Mouse (Mus musculus) gastrocnemius, adult 2 months (tissue): ENCODE data around the gene Inip. TPM values are rescaled to one million over a fixed set of nuclear protein-coding genes. Genes with fewer than 3 reads are reported as not detected.

Source experiments
- DNase-seq: peaks from one replicate; pipeline ENCODE4 v3.0.0; 2022
- H3K27ac ChIP-seq: fragments of 200-600 bp; 2 replicates; pipeline ENCODE4 v1.8.1; 2022; ENCODE audit warnings: mild to moderate bottlenecking
- H3K4me3 ChIP-seq: fragments of 200-600 bp; 2 replicates; pipeline ENCODE4 v1.8.1; 2022; ENCODE audit warnings: mild to moderate bottlenecking, moderate library complexity
- CTCF ChIP-seq: fragments of 200-600 bp; IDR thresholded peaks from 2 replicates; pipeline ENCODE4 v1.8.1; 2022; ENCODE audit warnings: antibody characterized with exemption, mild to moderate bottlenecking, moderate library complexity
- intact Hi-C: fragments of 180-260 bp; cut with DNase I; formaldehyde crosslinking; loops from one replicate; pipeline ENCODE4 v1.15.1; 2025
- total RNA-seq, 2 experiments: library from RNA; stranded (reverse); gene quantifications; 2 replicates each; pipeline ENCODE4 v1.2.3; 2021

Gene Inip
- total RNA-seq, 2 experiments from 2014 or later, result 2.8 to 5.9 TPM

GRCm38 (mm10) chr4:59783685-59784279, 17.6 kb downstream of the Inip start:
- intact Hi-C loops, result loop anchor here (5.0 kb wide), 1 partner anchor 156 kb away; the partner anchor contains the start of gene E130308A19Rik
- H3K27ac ChIP-seq, result peak overlapping the region; percentile 79
- H3K4me3 ChIP-seq, result peak overlapping the region; percentile 93
- DNase-seq, result peak; percentile 96
- no peak for TF ChIP-seq CTCF

DNA sequence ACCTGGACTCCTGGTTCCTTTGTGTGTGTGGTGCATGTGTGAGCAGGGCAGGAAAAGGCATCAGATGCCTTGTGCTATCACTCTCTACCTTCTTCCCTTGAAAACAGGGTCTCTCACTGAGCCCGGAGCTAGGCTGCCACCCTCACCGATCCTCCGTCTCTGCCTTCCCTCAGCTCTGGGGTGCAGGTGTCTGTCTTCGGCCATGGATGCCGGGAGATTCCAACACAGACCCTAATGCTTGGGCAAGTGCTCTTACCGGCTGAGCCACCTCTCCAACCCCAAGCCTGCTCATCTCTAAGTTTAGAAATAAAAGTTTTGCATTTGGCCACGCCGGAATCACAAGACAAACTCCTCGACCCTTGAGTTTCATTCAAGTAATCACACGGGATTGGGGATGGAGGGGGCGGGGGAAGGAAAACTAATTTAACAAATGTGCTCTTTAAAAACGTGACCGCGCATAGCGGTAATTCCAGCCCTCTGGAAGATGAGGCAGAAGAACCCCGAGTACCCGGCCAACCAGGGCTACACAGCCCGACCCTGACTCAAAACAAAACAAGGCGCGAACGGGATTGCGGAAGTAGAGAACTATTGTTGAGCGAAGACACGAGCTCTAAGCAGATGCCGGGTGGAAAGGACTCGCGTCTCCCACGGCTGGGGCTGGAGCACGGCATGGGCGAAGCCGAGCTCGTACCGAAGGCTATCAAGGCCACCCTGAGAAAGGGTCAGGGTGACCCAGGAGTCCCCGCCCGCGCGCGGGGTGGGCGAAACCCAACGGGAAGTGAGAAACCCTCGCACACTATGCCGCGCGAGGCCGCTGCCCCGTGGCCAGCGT, 18.3 kb downstream of the Inip start:
- intact Hi-C loops, result loop anchor here (5.0 kb wide), 1 partner anchor 156 kb away; the partner anchor contains the start of gene E130308A19Rik
- TF ChIP-seq CTCF, result no peak
- peak overlapping the region; percentile 79 for H3K27ac ChIP-seq

DNA sequence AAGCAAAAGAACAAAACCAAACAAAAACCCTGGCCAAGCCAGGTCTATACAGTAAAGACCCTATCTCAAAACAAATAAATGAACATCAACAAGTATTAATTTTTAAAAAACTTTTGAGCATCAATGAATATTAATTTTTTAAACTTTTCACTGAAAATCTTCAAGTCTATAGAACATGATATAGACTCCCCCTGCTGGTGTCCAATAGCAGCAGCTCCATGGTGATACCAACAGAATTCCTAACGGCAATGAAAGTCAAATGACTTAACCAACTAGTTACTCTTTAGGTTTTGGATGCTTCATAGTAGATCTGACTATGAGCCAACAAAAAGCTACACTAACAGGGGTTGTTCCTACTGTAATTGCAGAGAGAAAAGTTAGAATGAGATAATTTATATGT, 20.8 kb downstream of the Inip start:
- Histone ChIP-seq H3K27ac (no peak overlapping the region), H3K4me3 (no peak overlapping the region)
- intact Hi-C loops, result loop anchor here (5.0 kb wide), 1 partner anchor 153 kb away; the partner anchor contains the start of gene E130308A19Rik
- TF ChIP-seq CTCF, result peak; percentile 63
- no peak for DNase-seq

More for the DNA sequence above, 18.3 kb downstream of the Inip start:
- no peak for DNase-seq
- peak overlapping the region; percentile 93 for H3K4me3 ChIP-seq

DNA sequence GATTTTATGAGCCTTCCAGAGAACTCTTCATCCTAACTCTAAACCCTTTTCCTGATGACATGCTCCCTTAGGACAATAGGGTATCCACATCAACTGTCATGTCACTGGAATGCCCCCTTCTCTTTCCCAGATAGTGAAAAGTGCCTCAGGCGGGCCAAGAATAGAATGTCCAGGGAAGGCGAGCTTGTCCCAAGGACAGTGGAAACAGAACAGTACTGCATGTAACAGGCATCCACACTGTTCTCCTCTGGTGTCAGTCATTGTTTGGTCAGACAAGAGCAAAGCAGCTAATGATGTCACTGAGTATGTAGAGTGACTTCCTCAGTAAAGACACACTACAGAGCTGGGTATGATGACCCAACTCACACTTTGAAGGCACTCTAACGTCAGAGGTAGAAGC, 23.6 kb downstream of the Inip start:
- DNase-seq, result no peak
- no peak overlapping the region for H3K4me3 ChIP-seq
- H3K27ac ChIP-seq, result no peak overlapping the region
- intact Hi-C loops, result no loop called here
- TF ChIP-seq CTCF, result no peak

GRCm38 (mm10) chr4:59772171-59772879, 29.1 kb downstream of the Inip start:
- TF ChIP-seq CTCF, result no peak
- no peak for DNase-seq
- H3K4me3 ChIP-seq, result no peak overlapping the region
- no peak overlapping the region for H3K27ac ChIP-seq
- intact Hi-C loops, result no loop called here

- no peak overlapping the region for H3K27ac ChIP-seq
- DNase-seq, result no peak
- no peak overlapping the region for H3K4me3 ChIP-seq
- TF ChIP-seq CTCF, result no peak
- intact Hi-C loops, result no loop called here
These were observed 33.7 kb downstream of the Inip start for GRCm38 (mm10) chr4:59767717-59768116.

- intact Hi-C loops, result no loop called here
- no peak for TF ChIP-seq CTCF
- Histone ChIP-seq H3K27ac (peak overlapping the region; percentile 68), H3K4me3 (peak overlapping the region; percentile 46)
- DNase-seq, result no peak
These were observed 35.9 kb downstream of the Inip start for GRCm38 (mm10) chr4:59765385-59766005.

DNA sequence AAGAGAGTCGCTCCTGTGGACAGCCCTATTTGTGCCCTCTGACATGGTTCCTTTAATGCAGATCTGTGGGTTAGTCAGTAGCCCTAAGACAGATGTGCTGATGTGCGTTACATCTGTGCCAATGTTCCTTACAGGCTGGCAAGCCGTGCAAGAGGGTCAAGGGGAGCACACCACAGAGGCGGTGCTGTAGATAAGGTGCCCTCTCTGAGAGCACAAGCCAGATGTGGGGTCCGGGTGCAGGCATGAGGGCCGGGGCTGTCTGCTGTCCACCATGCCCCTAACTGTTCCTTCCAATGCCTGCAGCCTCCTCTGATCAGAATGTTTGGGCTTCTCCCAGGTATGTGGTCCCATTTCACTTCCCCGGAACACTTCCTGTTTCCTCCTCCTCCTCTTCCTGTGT, 36.4 kb downstream of the Inip start:
- no peak for TF ChIP-seq CTCF
- intact Hi-C loops, result loop anchor here (5.0 kb wide), 1 partner anchor 138 kb away; the partner anchor contains the start of gene E130308A19Rik
- DNase-seq, result no peak
- H3K27ac ChIP-seq, result peak overlapping the region; percentile 68
- H3K4me3 ChIP-seq, result peak overlapping the region; percentile 46

DNA sequence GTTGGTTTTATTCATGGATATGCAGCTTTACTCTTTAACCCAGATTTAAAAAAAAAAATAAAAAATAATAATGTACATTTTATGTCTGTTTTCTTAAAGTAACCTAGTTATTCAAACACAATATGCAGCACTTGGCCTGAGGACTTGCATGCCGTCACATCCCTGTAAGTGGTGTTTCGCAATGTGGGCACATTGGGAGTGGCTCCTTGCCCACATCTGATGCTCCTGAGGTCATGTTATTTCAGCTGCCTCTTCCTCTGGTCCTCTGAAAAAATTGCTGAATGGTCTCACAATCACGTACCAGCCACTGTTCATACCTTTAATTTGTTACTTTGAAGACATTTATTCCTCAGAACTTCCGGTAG, 40.0 kb downstream of the Inip start:
- intact Hi-C loops, result loop anchor here (5.0 kb wide), 1 partner anchor 134 kb away; the partner anchor contains the start of gene E130308A19Rik
- no peak for TF ChIP-seq CTCF
- peak overlapping the region; percentile 61 for H3K27ac ChIP-seq
- H3K4me3 ChIP-seq, result no peak overlapping the region
- DNase-seq, result peak; percentile 67

GRCm38 (mm10) chr4:59760636-59761364, 40.6 kb downstream of the Inip start:
- peak; percentile 60 for DNase-seq
- Histone ChIP-seq H3K27ac (peak overlapping the region; percentile 61), H3K4me3 (no peak overlapping the region)
- intact Hi-C loops, result loop anchor here (5.0 kb wide), 1 partner anchor 133 kb away; the partner anchor contains the start of gene E130308A19Rik
- peak; percentile 78 for TF ChIP-seq CTCF

DNA sequence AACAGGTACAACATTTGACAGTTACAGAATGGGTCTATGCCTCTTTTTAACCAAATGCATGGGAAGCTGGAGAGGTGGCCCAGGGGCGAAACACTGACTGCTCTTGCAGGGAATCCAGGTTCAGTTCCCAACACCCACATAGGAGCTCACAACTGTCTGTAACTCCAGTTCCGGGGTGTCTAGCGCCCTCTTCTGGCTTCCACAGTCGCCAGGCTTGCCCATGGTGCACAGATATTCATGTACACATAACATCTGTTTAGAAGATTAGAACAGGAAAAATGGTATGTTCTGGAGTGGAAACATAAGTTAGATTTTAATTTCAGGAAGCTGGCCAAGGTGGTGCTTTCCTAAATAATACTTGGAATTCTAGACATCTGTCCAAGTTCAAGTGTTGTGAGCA, 41.4 kb downstream of the Inip start:
- TF ChIP-seq CTCF, result peak; percentile 7; the same call in 1 of the 2 replicates
- H3K4me3 ChIP-seq, result no peak overlapping the region
- intact Hi-C loops, result loop anchor here (5.0 kb wide), 1 partner anchor 133 kb away; the partner anchor contains the start of gene E130308A19Rik
- DNase-seq, result no peak
- no peak overlapping the region; the same call in 1 of the 2 replicates for H3K27ac ChIP-seq
